Mouse (Mus musculus): ENCODE results near the gene Hunk. TPM values are rescaled to one million over a fixed set of nuclear protein-coding genes. Genes with fewer than 3 reads are reported as not detected.
A peak's percentile ranks its signal among the peaks of the same experiment; 100 is the strongest.

Gene Hunk
- polyA plus RNA-seq, 1 experiment from 2014 or later = 6.2 TPM

- peak overlapping the region; percentile 3 for H3K4me2 ChIP-seq
- H3K4me1 ChIP-seq (replicated peaks) = peaks cover 37% of the 10 kb centered on the region
- no peaks in the 10 kb centered on the region for H3K9me3 ChIP-seq
- WGBS = 9% methylated on average over 10 of the region's 10 CpGs
- H3K27me3 ChIP-seq = no peaks in the 10 kb centered on the region
- H3K27ac ChIP-seq (replicated peaks) = peak overlapping the region; percentile 68
- peak; percentile 18; the same call in 1 of the 2 replicates for ATAC-seq (ENCODE audit: low read depth)
- H3K4me3 ChIP-seq = no peak overlapping the region
- peak overlapping the region; percentile 22 for H3K9ac ChIP-seq
- no peaks in the 10 kb centered on the region for H3K36me3 ChIP-seq
These were observed 135.6 kb downstream of the Hunk start for GRCm38 (mm10) chr16:90521191-90521950.

- peak overlapping the region; percentile 3 for H3K4me2 ChIP-seq
- ATAC-seq (ENCODE audit: low read depth) = peak; percentile 73
These were observed 136.1 kb downstream of the Hunk start for GRCm38 (mm10) chr16:90521951-90522255.

GRCm38 (mm10) chr16:90522575-90522974 lies 136.8 kb downstream of the Hunk start:
- H3K27ac ChIP-seq (replicated peaks) = no peak overlapping the region; the same call in 1 of the 2 replicates
- H3K4me2 ChIP-seq = no peak overlapping the region
- peaks cover 36% of the 10 kb centered on the region for H3K4me1 ChIP-seq (replicated peaks)
- H3K9me3 ChIP-seq = no peaks in the 10 kb centered on the region
- 63% methylated on average over 1 of the region's 1 CpGs for WGBS
- no peak overlapping the region for H3K4me3 ChIP-seq
- ATAC-seq (ENCODE audit: low read depth) = no peak
- H3K9ac ChIP-seq = no peak overlapping the region
- H3K36me3 ChIP-seq = no peaks in the 10 kb centered on the region
- no peaks in the 10 kb centered on the region for H3K27me3 ChIP-seq

More at GRCm38 (mm10) chr16:90521951-90522255, 136.1 kb downstream of the Hunk start:
- H3K9ac ChIP-seq = peak overlapping the region; percentile 22
- H3K36me3 ChIP-seq = no peaks in the 10 kb centered on the region
- H3K27me3 ChIP-seq = no peaks in the 10 kb centered on the region
- H3K9me3 ChIP-seq = no peaks in the 10 kb centered on the region
- H3K4me3 ChIP-seq = no peak overlapping the region
- H3K27ac ChIP-seq (replicated peaks) = peak overlapping the region; percentile 68
- WGBS = 17% methylated on average over 3 of the region's 3 CpGs
- peaks cover 37% of the 10 kb centered on the region for H3K4me1 ChIP-seq (replicated peaks)

GRCm38 (mm10) chr16:90523373-90523772 lies 137.6 kb downstream of the Hunk start:
- no peak overlapping the region for H3K4me3 ChIP-seq
- H3K27ac ChIP-seq (replicated peaks) = no peak overlapping the region
- H3K4me1 ChIP-seq (replicated peaks) = peaks cover 28% of the 10 kb centered on the region
- WGBS = 34% methylated on average over 6 of the region's 6 CpGs
- no peak overlapping the region for H3K9ac ChIP-seq
- H3K4me2 ChIP-seq = no peak overlapping the region
- no peak for ATAC-seq (ENCODE audit: low read depth)
- H3K27me3 ChIP-seq = no peaks in the 10 kb centered on the region
- no peaks in the 10 kb centered on the region for H3K9me3 ChIP-seq
- no peaks in the 10 kb centered on the region for H3K36me3 ChIP-seq

GRCm38 (mm10) chr16:90523894-90524293 lies 138.1 kb downstream of the Hunk start:
- Histone ChIP-seq H3K27ac (replicated peaks) (no peak overlapping the region), H3K9me3 (no peaks in the 10 kb centered on the region), H3K4me1 (replicated peaks) (peaks cover 23% of the 10 kb centered on the region), H3K4me2 (no peak overlapping the region), H3K36me3 (no peaks in the 10 kb centered on the region), H3K4me3 (no peak overlapping the region), H3K9ac (no peak overlapping the region), H3K27me3 (0 out of 2 replicates have a peak, but pooled peaks cover 4% of the 10 kb centered on the region)
- 96% methylated on average over 18 of the region's 18 CpGs for WGBS
- ATAC-seq (ENCODE audit: low read depth) = no peak

- H3K27ac ChIP-seq (replicated peaks) = no peak overlapping the region
- no peak overlapping the region for H3K4me2 ChIP-seq
- H3K36me3 ChIP-seq = no peaks in the 10 kb centered on the region
- H3K27me3 ChIP-seq = 0 out of 2 replicates have a peak, but pooled peaks cover 4% of the 10 kb centered on the region
- no peak for ATAC-seq (ENCODE audit: low read depth)
- no peaks in the 10 kb centered on the region for H3K9me3 ChIP-seq
- H3K4me3 ChIP-seq = no peak overlapping the region
- H3K4me1 ChIP-seq (replicated peaks) = peaks cover 20% of the 10 kb centered on the region
- no peak overlapping the region for H3K9ac ChIP-seq
- WGBS = 97% methylated on average over 18 of the region's 18 CpGs
These were observed 138.6 kb downstream of the Hunk start for GRCm38 (mm10) chr16:90524393-90524792.

GRCm38 (mm10) chr16:90533119-90533673 lies 147.4 kb downstream of the Hunk start:
- ATAC-seq (ENCODE audit: low read depth) = no peak
- no peaks in the 10 kb centered on the region for H3K36me3 ChIP-seq
- no peak overlapping the region for H3K9ac ChIP-seq
- H3K9me3 ChIP-seq = no peaks in the 10 kb centered on the region
- no peak overlapping the region for H3K4me2 ChIP-seq
- 0 out of 2 replicates have a peak, but pooled peaks cover 4% of the 10 kb centered on the region for H3K27me3 ChIP-seq
- 41% methylated on average over 10 of the region's 10 CpGs for WGBS
- no peak overlapping the region for H3K4me3 ChIP-seq
- H3K4me1 ChIP-seq (replicated peaks) = peaks cover 9% of the 10 kb centered on the region; the same call in 1 of the 2 replicates
- H3K27ac ChIP-seq (replicated peaks) = no peak overlapping the region

- no peak for ATAC-seq (ENCODE audit: low read depth)
- Histone ChIP-seq H3K36me3 (no peaks in the 10 kb centered on the region), H3K9me3 (no peaks in the 10 kb centered on the region), H3K27me3 (no peaks in the 10 kb centered on the region), H3K27ac (replicated peaks) (no peak overlapping the region), H3K9ac (no peak overlapping the region), H3K4me3 (no peak overlapping the region), H3K4me1 (replicated peaks) (peaks cover 9% of the 10 kb centered on the region; the same call in 1 of the 2 replicates), H3K4me2 (no peak overlapping the region)
- 89% methylated on average over 8 of the region's 8 CpGs for WGBS
These were observed 148.8 kb downstream of the Hunk start for GRCm38 (mm10) chr16:90534591-90534990.

- Histone ChIP-seq H3K27ac (replicated peaks) (no peak overlapping the region), H3K27me3 (no peaks in the 10 kb centered on the region)
- no peak for ATAC-seq (ENCODE audit: low read depth)
These were observed 153.1 kb downstream of the Hunk start for GRCm38 (mm10) chr16:90538926-90539325.

GRCm38 (mm10) chr16:90541191-90541590 lies 155.4 kb downstream of the Hunk start:
- no peak for ATAC-seq (ENCODE audit: low read depth)
- Histone ChIP-seq H3K4me2 (no peak overlapping the region), H3K4me1 (replicated peaks) (no peaks in the 10 kb centered on the region), H3K4me3 (no peak overlapping the region), H3K27me3 (no peaks in the 10 kb centered on the region), H3K27ac (replicated peaks) (no peak overlapping the region), H3K9me3 (no peaks in the 10 kb centered on the region), H3K36me3 (no peaks in the 10 kb centered on the region), H3K9ac (no peak overlapping the region)
- WGBS = 92% methylated on average over 2 of the region's 2 CpGs

More at GRCm38 (mm10) chr16:90538926-90539325, 153.1 kb downstream of the Hunk start:
- no peak overlapping the region for H3K9ac ChIP-seq
- H3K4me2 ChIP-seq = no peak overlapping the region
- no peaks in the 10 kb centered on the region for H3K4me1 ChIP-seq (replicated peaks)
- H3K9me3 ChIP-seq = no peaks in the 10 kb centered on the region
- no peak overlapping the region for H3K4me3 ChIP-seq
- H3K36me3 ChIP-seq = no peaks in the 10 kb centered on the region
- WGBS = 75% methylated on average over 5 of the region's 5 CpGs

GRCm38 (mm10) chr16:90542383-90542782 lies 156.6 kb downstream of the Hunk start:
- H3K27me3 ChIP-seq = no peaks in the 10 kb centered on the region
- no peak overlapping the region for H3K4me2 ChIP-seq
- no peak overlapping the region for H3K4me3 ChIP-seq
- no peak overlapping the region for H3K9ac ChIP-seq
- ATAC-seq (ENCODE audit: low read depth) = no peak
- no peaks in the 10 kb centered on the region for H3K9me3 ChIP-seq
- no peak overlapping the region for H3K27ac ChIP-seq (replicated peaks)
- WGBS = 79% methylated on average over 10 of the region's 10 CpGs
- H3K36me3 ChIP-seq = no peaks in the 10 kb centered on the region
- 0 out of 2 replicates have a peak, but pooled peaks cover 4% of the 10 kb centered on the region for H3K4me1 ChIP-seq (replicated peaks)

- 78% methylated on average over 9 of the region's 9 CpGs for WGBS
- Histone ChIP-seq H3K9me3 (no peaks in the 10 kb centered on the region), H3K27me3 (no peaks in the 10 kb centered on the region), H3K4me2 (no peak overlapping the region), H3K4me3 (no peak overlapping the region), H3K27ac (replicated peaks) (no peak overlapping the region), H3K9ac (no peak overlapping the region), H3K4me1 (replicated peaks) (0 out of 2 replicates have a peak, but pooled peaks cover 4% of the 10 kb centered on the region), H3K36me3 (no peaks in the 10 kb centered on the region)
- ATAC-seq (ENCODE audit: low read depth) = no peak
These were observed 158.4 kb downstream of the Hunk start for GRCm38 (mm10) chr16:90544175-90544574.
